Mouse (Mus musculus) G1E (cell line): ENCODE data around the gene Ppp2r5a.

ENCODE experiments used
- CTCF ChIP-seq: IDR thresholded peaks from 2 replicates; pipeline ENCODE4 v1.5.1; 2012; ENCODE audit warnings: low read depth, low read length, inconsistent platforms, mixed read lengths
- GATA1 ChIP-seq: IDR thresholded peaks from 2 replicates; pipeline ENCODE4 v1.6.1; 2012; ENCODE audit warnings: borderline replicate concordance, low read length, inconsistent platforms, mixed read lengths
- POLR2AphosphoS5 ChIP-seq: IDR thresholded peaks from 2 replicates; pipeline ENCODE4 v1.6.1; 2012; ENCODE audit warnings: low read depth, low read length, inconsistent platforms; ENCODE audit not compliant: insufficient replicate concordance
- TAL1 ChIP-seq: conservative IDR thresholded peaks from 2 replicates; pipeline ENCODE4 v1.6.1; 2012; ENCODE audit warnings: low read depth, low read length, inconsistent platforms, mixed read lengths

- TF ChIP-seq CTCF (no peak), GATA1 (no peak), POLR2AphosphoS5 (no peak), TAL1 (no peak)
Measured at GRCm38 (mm10) chr1:191362412-191362811, 40.7 kb downstream of the Ppp2r5a start.
